In the genomic region with DNA sequence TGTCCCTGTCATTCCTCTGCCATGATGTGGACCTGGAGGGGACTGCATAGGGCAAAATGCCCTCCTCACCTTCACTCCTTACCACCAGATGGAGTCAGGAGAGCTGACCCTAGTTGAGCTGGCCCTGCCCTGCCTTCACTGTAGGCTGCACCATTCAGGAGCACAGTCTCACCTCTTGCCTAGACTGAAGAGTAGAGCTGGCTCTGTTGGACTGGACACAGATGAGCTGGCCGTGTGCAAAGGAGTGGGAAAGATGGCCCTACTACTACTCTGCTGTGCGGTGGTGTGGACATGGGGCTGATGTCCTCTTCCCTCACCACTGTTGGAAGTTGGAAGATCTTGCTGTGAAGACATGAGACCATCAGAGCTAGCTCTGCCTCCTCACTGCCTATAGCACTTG, we compare ENCODE assay signal across 22 mouse cellular contexts.
"Had no signal": no experiment of that assay in that cellular context is flagged by ENCODE, and none has a peak within 500 bp of the region (broad histone marks: within the 10 kb centered on the region; RNA-seq: fewer than 3 reads in every experiment).

No protein-coding gene starts in this region.

- H3K27ac ChIP-seq: liver, embryonic 15.5 days; lung, embryonic 15.5 days; macrophage; midbrain, embryonic 13.5 days; midbrain, embryonic 15.5 days; neural tube, embryonic 13.5 days; neural tube, embryonic 15.5 days had no signal

- H3K36me3 ChIP-seq: liver, embryonic 15.5 days; lung, embryonic 15.5 days; midbrain, embryonic 13.5 days; midbrain, embryonic 15.5 days; neural tube, embryonic 13.5 days; neural tube, embryonic 15.5 days had no signal

- DNase-seq: liver, postnatal 0 days; lung, adult 2 months; lung, postnatal 14 days; lung, postnatal 36 days; retina, postnatal 1 day; right cerebral cortex, adult 18-20 months; right cerebral cortex, postnatal 25 days; right cerebral cortex, postnatal 4 days; spleen, adult 18-20 months; thymus, adult 18-20 months; thymus, postnatal 14 days; thymus, postnatal 36 days had no signal

- H3K4me1 ChIP-seq: liver, embryonic 15.5 days; lung, embryonic 15.5 days; midbrain, embryonic 13.5 days; midbrain, embryonic 15.5 days; neural tube, embryonic 13.5 days; neural tube, embryonic 15.5 days had no signal

- H3K27me3 ChIP-seq: liver, embryonic 15.5 days; lung, embryonic 15.5 days; midbrain, embryonic 13.5 days; midbrain, embryonic 15.5 days; neural tube, embryonic 13.5 days; neural tube, embryonic 15.5 days had no signal

- H3K4me2 ChIP-seq: liver, embryonic 15.5 days; lung, embryonic 15.5 days; midbrain, embryonic 11.5 days; midbrain, embryonic 13.5 days; midbrain, embryonic 15.5 days; neural tube, embryonic 13.5 days; neural tube, embryonic 15.5 days had no signal

- H3K4me3 ChIP-seq: liver, embryonic 15.5 days; lung, embryonic 15.5 days; midbrain, embryonic 13.5 days; midbrain, embryonic 15.5 days; myocyte; neural tube, embryonic 13.5 days; neural tube, embryonic 15.5 days had no signal

- ATAC-seq: liver, postnatal 0 days; lung, postnatal 0 days; midbrain, embryonic 13.5 days; midbrain, embryonic 15.5 days had no signal

- H3K9me3 ChIP-seq: liver, embryonic 15.5 days; lung, embryonic 15.5 days; midbrain, embryonic 13.5 days; midbrain, embryonic 15.5 days; neural tube, embryonic 13.5 days; neural tube, embryonic 15.5 days had no signal

- H3K9ac ChIP-seq: liver, embryonic 15.5 days; liver, postnatal 0 days; lung, embryonic 15.5 days; midbrain, embryonic 13.5 days; midbrain, embryonic 15.5 days; neural tube, embryonic 13.5 days; neural tube, embryonic 15.5 days had no signal
